Mouse (Mus musculus) forebrain, embryonic 13.5 days (tissue): ENCODE measurements at regions not wholly inside any gene's neighbourhood (a gene's known extent, or its start where the extent isn't known, plus 50 kb on each side); places are given as distances from the start of the nearest gene placed in this dataset.

Experiments
- ATAC-seq: fragments of 200-750 bp; cut with Nextera tagmentation; 2 replicates; pipeline ENCODE4 v1.8.0; 2017
- H3K27ac ChIP-seq: fragments of 300-500 bp; sonication (generic); 2 replicates; pipeline ENCODE4 v1.5.1; 2015; ENCODE audit warnings: inconsistent platforms, mild to moderate bottlenecking, moderate library complexity
- H3K27me3 ChIP-seq: fragments of 300-500 bp; sonication (generic); 2 replicates; pipeline ENCODE4 v1.6.1; 2015; ENCODE audit warnings: mild to moderate bottlenecking, inconsistent platforms
- H3K36me3 ChIP-seq: fragments of 300-500 bp; sonication (generic); 2 replicates; pipeline ENCODE4 v1.6.1; 2015; ENCODE audit warnings: mild to moderate bottlenecking, inconsistent platforms; ENCODE audit not compliant: poor library complexity, severe bottlenecking
- H3K4me1 ChIP-seq: fragments of 300-500 bp; sonication (generic); 2 replicates; pipeline ENCODE4 v1.6.1; 2015; ENCODE audit warnings: inconsistent platforms
- H3K4me2 ChIP-seq: fragments of 300-500 bp; sonication (generic); 2 replicates; pipeline ENCODE4 v1.6.1; 2015; ENCODE audit warnings: inconsistent platforms, mild to moderate bottlenecking, moderate library complexity
- H3K4me3 ChIP-seq: fragments of 300-500 bp; sonication (generic); 2 replicates; pipeline ENCODE4 v1.5.1; 2015; ENCODE audit warnings: mild to moderate bottlenecking, inconsistent platforms
- H3K9ac ChIP-seq: fragments of 300-500 bp; sonication (generic); 2 replicates; pipeline ENCODE4 v1.6.1; 2015; ENCODE audit warnings: mild to moderate bottlenecking, inconsistent platforms
- H3K9me3 ChIP-seq: fragments of 300-500 bp; sonication (generic); replicated peaks from 2 replicates; pipeline ENCODE4 v1.6.1; 2016; ENCODE audit warnings: inconsistent platforms
- WGBS: fragments of 180-500 bp; shearing (Covaris S2); methylation state at CpG from one replicate; pipeline ENCODE4 v1.1.7; 2015; 5-methylcytosine and 5-hydroxymethylcytosine counted together

DNA sequence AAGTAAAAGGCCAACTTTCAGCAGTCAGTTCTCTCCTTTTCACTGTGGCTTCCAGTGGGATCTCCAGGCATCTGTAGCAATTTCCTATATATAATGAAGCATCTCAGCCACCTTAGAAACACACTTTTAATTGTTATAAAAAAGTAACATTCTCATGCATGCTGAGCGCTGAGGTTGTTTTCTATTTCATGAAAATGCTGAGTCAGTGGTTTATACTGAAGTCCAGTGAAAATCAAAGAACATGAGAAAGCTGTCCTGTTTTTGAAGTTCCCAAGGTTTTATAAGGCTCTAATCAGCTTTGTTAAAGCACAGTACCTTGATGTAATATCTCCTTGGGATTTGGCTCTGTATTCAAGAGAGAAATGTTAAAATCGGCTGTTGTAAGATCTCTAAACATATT is 1367.2 kb downstream of the Gsdmc2 start:
- ATAC-seq: no peak
- Histone ChIP-seq H3K4me1 (no peaks in the 10 kb centered on the region), H3K27me3 (no peaks in the 10 kb centered on the region), H3K9ac (no peak overlapping the region), H3K27ac (no peak overlapping the region), H3K4me3 (no peak overlapping the region), H3K4me2 (no peak overlapping the region), H3K36me3 (no peaks in the 10 kb centered on the region), H3K9me3 (no peaks in the 10 kb centered on the region)
- 85% methylated on average over 2 of the region's 2 CpGs for WGBS

DNA sequence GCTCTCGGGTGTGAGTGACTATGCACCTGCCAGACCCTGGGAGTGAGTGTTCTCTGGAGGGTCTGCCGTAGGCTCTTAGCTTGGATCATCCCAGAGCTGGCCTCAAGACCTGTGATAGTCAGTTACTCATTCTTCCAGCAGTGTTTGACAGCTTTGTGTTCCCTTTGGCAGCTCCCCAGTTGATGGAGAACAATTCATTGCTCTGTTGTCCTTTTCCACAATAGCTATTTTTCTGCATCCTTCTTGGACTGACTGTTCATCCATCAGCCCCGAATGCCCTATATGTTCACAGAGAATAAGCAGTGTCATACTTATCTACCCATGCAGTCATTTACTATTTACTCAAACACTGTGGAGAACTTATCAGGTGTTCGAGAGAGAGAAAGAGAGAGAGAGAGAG is 1368.5 kb downstream of the Gsdmc2 start:
- H3K4me1 ChIP-seq: no peaks in the 10 kb centered on the region
- no peak overlapping the region for H3K4me3 ChIP-seq
- 87% methylated on average over 4 of the region's 4 CpGs for WGBS
- H3K36me3 ChIP-seq: no peaks in the 10 kb centered on the region
- ATAC-seq: no peak
- H3K9ac ChIP-seq: no peak overlapping the region
- no peak overlapping the region for H3K27ac ChIP-seq
- H3K4me2 ChIP-seq: no peak overlapping the region
- no peaks in the 10 kb centered on the region for H3K27me3 ChIP-seq
- H3K9me3 ChIP-seq: no peaks in the 10 kb centered on the region

- Histone ChIP-seq H3K27ac (no peak overlapping the region), H3K4me2 (no peak overlapping the region), H3K36me3 (no peaks in the 10 kb centered on the region), H3K4me3 (no peak overlapping the region), H3K9ac (no peak overlapping the region), H3K9me3 (no peaks in the 10 kb centered on the region), H3K4me1 (0 out of 2 replicates have a peak, but pooled peaks cover 3% of the 10 kb centered on the region), H3K27me3 (no peaks in the 10 kb centered on the region)
- WGBS: 23% methylated on average over 7 of the region's 7 CpGs
- ATAC-seq: no peak; the same call in 1 of the 2 replicates
Observed at GRCm38 (mm10) chr15:62470683-62471331, 1374.2 kb downstream of the Gsdmc2 start.

DNA sequence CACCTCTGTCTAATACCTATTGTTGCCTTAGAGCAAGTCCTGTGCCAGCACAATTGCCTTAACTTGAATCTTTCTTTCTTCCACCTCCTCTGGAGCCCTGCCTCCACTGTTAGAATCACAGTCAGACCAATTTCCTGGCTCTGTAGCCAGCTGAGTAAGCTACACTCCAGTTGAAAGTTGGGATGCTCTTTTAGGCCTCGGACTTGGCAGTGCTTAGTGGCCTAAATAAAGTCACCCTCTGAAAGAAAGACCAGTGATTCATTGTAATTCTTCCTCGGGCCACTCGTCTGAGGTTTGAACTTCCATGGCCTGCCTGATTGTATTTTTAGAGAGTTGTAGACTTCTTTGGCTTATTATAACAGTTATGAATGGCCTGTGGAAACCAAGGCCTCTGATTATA is 1376.9 kb downstream of the Gsdmc2 start:
- no peak overlapping the region for H3K27ac ChIP-seq
- no peaks in the 10 kb centered on the region for H3K27me3 ChIP-seq
- no peak overlapping the region for H3K4me2 ChIP-seq
- H3K9ac ChIP-seq: no peak overlapping the region
- WGBS: 49% methylated on average over 3 of the region's 3 CpGs
- H3K4me1 ChIP-seq: peaks cover 8% of the 10 kb centered on the region; the same call in 1 of the 2 replicates
- no peak overlapping the region for H3K4me3 ChIP-seq
- H3K36me3 ChIP-seq: no peaks in the 10 kb centered on the region
- no peaks in the 10 kb centered on the region for H3K9me3 ChIP-seq
- ATAC-seq: no peak

GRCm38 (mm10) chr15:62466856-62467255 is 1378.1 kb downstream of the Gsdmc2 start:
- Histone ChIP-seq H3K4me3 (no peak overlapping the region), H3K9me3 (no peaks in the 10 kb centered on the region), H3K27ac (no peak overlapping the region), H3K4me1 (peaks cover 18% of the 10 kb centered on the region; the same call in 1 of the 2 replicates), H3K9ac (no peak overlapping the region), H3K4me2 (no peak overlapping the region), H3K36me3 (no peaks in the 10 kb centered on the region), H3K27me3 (no peaks in the 10 kb centered on the region)
- no peak for ATAC-seq

DNA sequence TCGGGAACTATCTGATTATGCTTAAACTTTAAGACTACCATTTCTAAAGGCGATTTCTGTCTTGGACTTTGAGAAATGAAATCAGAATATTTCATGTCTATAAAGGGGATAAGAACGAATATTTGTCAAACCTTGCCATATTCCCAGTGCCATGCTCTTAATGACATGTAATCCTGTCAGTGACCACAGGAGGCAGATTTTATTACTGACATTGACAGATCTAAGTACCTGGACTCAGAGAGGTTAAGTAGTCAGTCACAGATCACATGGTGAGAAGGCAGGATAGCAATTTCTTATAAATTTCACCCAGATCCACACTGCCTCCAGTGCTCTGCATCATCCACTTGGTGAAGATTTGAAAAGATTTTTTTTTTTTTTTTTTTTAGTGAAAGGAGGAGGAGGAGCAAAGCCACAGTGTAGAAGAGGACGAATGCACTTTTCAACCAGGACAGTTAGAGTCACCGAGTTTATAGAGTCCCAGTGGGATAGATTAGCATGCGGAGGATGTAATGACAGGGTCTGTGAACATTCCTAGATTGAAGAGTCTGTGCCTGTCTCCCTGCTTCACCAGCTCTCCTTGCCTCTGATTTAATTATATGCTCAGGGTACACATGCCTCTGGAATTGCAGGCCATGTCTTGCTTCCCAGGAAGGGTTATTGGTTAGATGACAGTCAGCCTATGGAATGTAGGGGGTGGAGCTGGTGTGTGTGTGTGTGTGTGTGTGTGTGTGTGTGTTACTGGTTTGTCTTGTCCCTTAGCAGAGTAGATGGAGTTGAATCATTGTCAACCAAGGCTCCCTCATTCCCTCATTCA is 1379.7 kb downstream of the Gsdmc2 start:
- Histone ChIP-seq H3K27me3 (no peaks in the 10 kb centered on the region), H3K36me3 (no peaks in the 10 kb centered on the region), H3K4me1 (peaks cover 15% of the 10 kb centered on the region; the same call in 1 of the 2 replicates), H3K9me3 (no peaks in the 10 kb centered on the region), H3K4me2 (no peak overlapping the region), H3K4me3 (no peak overlapping the region), H3K27ac (no peak overlapping the region), H3K9ac (no peak overlapping the region)
- WGBS: 88% methylated on average over 6 of the region's 6 CpGs
- 0 out of 2 replicates have a peak, but pooled peaks have one; percentile 5 for ATAC-seq

- Histone ChIP-seq H3K9me3 (no peaks in the 10 kb centered on the region), H3K4me1 (peaks cover 15% of the 10 kb centered on the region; the same call in 1 of the 2 replicates), H3K27me3 (no peaks in the 10 kb centered on the region), H3K4me2 (no peak overlapping the region), H3K36me3 (no peaks in the 10 kb centered on the region), H3K9ac (no peak overlapping the region), H3K4me3 (no peak overlapping the region), H3K27ac (peak overlapping the region; percentile 62)
- 14% methylated on average over 3 of the region's 3 CpGs for WGBS
- ATAC-seq: peak; percentile 92
Observed at GRCm38 (mm10) chr15:62462698-62463097, 1382.3 kb downstream of the Gsdmc2 start.

- Histone ChIP-seq H3K27me3 (no peaks in the 10 kb centered on the region), H3K36me3 (no peaks in the 10 kb centered on the region), H3K27ac (no peak overlapping the region), H3K9me3 (no peaks in the 10 kb centered on the region), H3K4me2 (no peak overlapping the region), H3K4me3 (no peak overlapping the region), H3K9ac (no peak overlapping the region), H3K4me1 (peaks cover 15% of the 10 kb centered on the region; the same call in 1 of the 2 replicates)
- no peak for ATAC-seq
- WGBS: 90% methylated on average over 7 of the region's 7 CpGs
Observed at GRCm38 (mm10) chr15:62461398-62462051, 1383.5 kb downstream of the Gsdmc2 start.

DNA sequence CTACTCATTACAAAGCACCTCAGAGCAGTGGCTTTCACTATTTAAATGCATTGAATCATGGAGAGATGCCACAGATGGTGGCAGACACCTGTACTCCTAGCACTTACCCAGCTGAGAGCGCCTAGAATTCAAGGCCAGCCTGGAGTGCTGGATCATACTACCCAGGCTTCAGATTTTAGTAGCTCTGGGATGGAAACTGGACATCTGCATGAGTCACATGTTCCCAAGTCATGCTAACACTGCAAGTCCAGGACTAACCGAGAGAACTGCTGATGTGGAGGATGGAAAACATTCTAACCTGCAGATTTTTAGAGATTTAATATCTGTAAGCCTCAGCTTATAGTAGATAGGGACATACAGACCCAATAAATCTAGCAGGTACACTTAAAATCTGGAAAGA is 1384.3 kb downstream of the Gsdmc2 start:
- no peak overlapping the region for H3K27ac ChIP-seq
- H3K9me3 ChIP-seq: no peaks in the 10 kb centered on the region
- 86% methylated on average over 2 of the region's 2 CpGs for WGBS
- H3K9ac ChIP-seq: no peak overlapping the region
- ATAC-seq: no peak
- H3K4me2 ChIP-seq: no peak overlapping the region
- peaks cover 15% of the 10 kb centered on the region; the same call in 1 of the 2 replicates for H3K4me1 ChIP-seq
- no peaks in the 10 kb centered on the region for H3K27me3 ChIP-seq
- H3K4me3 ChIP-seq: no peak overlapping the region
- no peaks in the 10 kb centered on the region for H3K36me3 ChIP-seq

DNA sequence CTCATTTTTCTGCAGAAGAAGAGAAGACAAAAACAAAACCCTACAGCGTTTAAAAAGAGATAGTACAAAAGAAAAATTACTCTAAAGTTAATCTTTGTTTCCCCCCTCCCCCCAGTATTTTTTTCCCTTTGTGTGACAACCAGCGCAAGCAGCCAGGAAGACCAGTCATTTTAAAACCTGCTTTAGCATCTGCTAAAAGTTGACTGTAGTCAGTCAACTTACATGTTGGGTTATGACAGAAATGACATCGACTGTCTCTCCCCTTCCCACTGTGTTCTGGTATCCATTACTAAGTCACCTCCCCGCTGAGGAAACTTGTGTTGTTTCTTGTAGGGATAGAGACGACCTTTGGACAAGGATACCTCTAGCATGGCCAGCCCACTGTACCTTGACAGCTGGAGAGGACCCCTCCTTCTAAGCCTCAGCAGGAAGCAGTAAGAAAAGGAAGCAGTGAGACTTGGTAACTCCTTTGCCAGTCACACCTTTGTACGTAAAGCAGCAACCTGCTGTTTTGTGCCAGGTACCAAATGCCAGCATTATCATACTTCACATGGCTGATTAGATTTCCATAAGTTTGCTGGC is 1384.9 kb downstream of the Gsdmc2 start:
- H3K27ac ChIP-seq: no peak overlapping the region
- H3K4me2 ChIP-seq: no peak overlapping the region
- no peaks in the 10 kb centered on the region for H3K9me3 ChIP-seq
- ATAC-seq: no peak
- no peaks in the 10 kb centered on the region for H3K36me3 ChIP-seq
- H3K27me3 ChIP-seq: no peaks in the 10 kb centered on the region
- 78% methylated on average over 6 of the region's 6 CpGs for WGBS
- H3K9ac ChIP-seq: no peak overlapping the region
- H3K4me3 ChIP-seq: no peak overlapping the region
- peaks cover 15% of the 10 kb centered on the region; the same call in 1 of the 2 replicates for H3K4me1 ChIP-seq

- peaks cover 9% of the 10 kb centered on the region; the same call in 1 of the 2 replicates for H3K4me1 ChIP-seq
- H3K9ac ChIP-seq: no peak overlapping the region
- no peak overlapping the region for H3K4me3 ChIP-seq
- no peaks in the 10 kb centered on the region for H3K36me3 ChIP-seq
- H3K4me2 ChIP-seq: no peak overlapping the region
- no peak for ATAC-seq
- no peaks in the 10 kb centered on the region for H3K27me3 ChIP-seq
- no peaks in the 10 kb centered on the region for H3K9me3 ChIP-seq
- 60% methylated on average over 2 of the region's 2 CpGs for WGBS
- no peak overlapping the region for H3K27ac ChIP-seq
Observed at GRCm38 (mm10) chr15:62457990-62458389, 1387.0 kb downstream of the Gsdmc2 start.
